Mouse (Mus musculus) right cerebral cortex, adult 18-20 months (tissue): ENCODE data around the gene Fus.
A peak's percentile ranks its signal among the peaks of the same experiment; 100 is the strongest.
"Not testable (repeated sequence)": the region's sequence is repeated elsewhere in the genome, so short reads cannot be mapped to it uniquely, and the experiment has no call there.

Experiments used
- DNase-seq: peaks from one replicate; pipeline ENCODE4 v3.0.0; 2022; ENCODE audit warnings: mixed read lengths

The Fus gene

GRCm38 (mm10) chr7:128006193-128006592 lies 38.9 kb downstream of the Fus start:
- no peak for DNase-seq

GRCm38 (mm10) chr7:128009715-128010340 lies 42.6 kb downstream of the Fus start:
- DNase-seq: no peak

- DNase-seq: no peak
Measured at GRCm38 (mm10) chr7:128012136-128012780, 45.0 kb downstream of the Fus start.

- peak; percentile 23 for DNase-seq
Measured at GRCm38 (mm10) chr7:128013116-128013515, 45.9 kb downstream of the Fus start.

- not testable (repeated sequence) for DNase-seq
Measured at GRCm38 (mm10) chr7:128016134-128016533, 48.9 kb downstream of the Fus start.

- DNase-seq: no peak
Measured at GRCm38 (mm10) chr7:128016650-128017049, 49.4 kb downstream of the Fus start.

GRCm38 (mm10) chr7:128018275-128018674 lies 51.0 kb downstream of the Fus start:
- DNase-seq: no peak

- DNase-seq: no peak
Measured at GRCm38 (mm10) chr7:128019187-128019586, 51.9 kb downstream of the Fus start.

GRCm38 (mm10) chr7:128022974-128023373 lies 55.7 kb downstream of the Fus start:
- no peak for DNase-seq

- no peak for DNase-seq
Measured at GRCm38 (mm10) chr7:128023565-128023964, 56.3 kb downstream of the Fus start.

GRCm38 (mm10) chr7:128024364-128024763 lies 57.1 kb downstream of the Fus start:
- DNase-seq: no peak

- no peak for DNase-seq
Measured at GRCm38 (mm10) chr7:128024932-128025331, 57.7 kb downstream of the Fus start.

- no peak for DNase-seq
Measured at GRCm38 (mm10) chr7:128025381-128025780, 58.1 kb downstream of the Fus start.

- DNase-seq: no peak
Measured at GRCm38 (mm10) chr7:128031403-128031976, 64.2 kb downstream of the Fus start.

- no peak for DNase-seq
Measured at GRCm38 (mm10) chr7:128032290-128032988, 65.2 kb downstream of the Fus start.

GRCm38 (mm10) chr7:128032989-128033293 lies 65.7 kb downstream of the Fus start:
- no peak for DNase-seq

GRCm38 (mm10) chr7:128033616-128034015 lies 66.4 kb downstream of the Fus start:
- no peak for DNase-seq
